Mouse (Mus musculus) hindbrain, embryonic 12.5 days (tissue): ENCODE results near the gene Irgm2. TPM values are rescaled to one million over a fixed set of nuclear protein-coding genes. Genes with fewer than 3 reads are reported as not detected.
"Not testable (repeated sequence)": the region's sequence is repeated elsewhere in the genome, so short reads cannot be mapped to it uniquely, and the experiment has no call there.

Experiments used
- ATAC-seq: fragments of 200-750 bp; cut with Nextera tagmentation; 2 replicates; pipeline ENCODE4 v1.8.0; 2017; ENCODE audit warnings: moderate TSS enrichment; ENCODE audit not compliant: low FRiP score
- H3K27ac ChIP-seq: fragments of 300-500 bp; sonication (generic); 2 replicates; pipeline ENCODE4 v1.5.1; 2016; ENCODE audit warnings: mild to moderate bottlenecking
- H3K27me3 ChIP-seq: fragments of 300-500 bp; sonication (generic); 2 replicates; pipeline ENCODE4 v1.6.1; 2016; ENCODE audit warnings: mild to moderate bottlenecking
- H3K36me3 ChIP-seq: fragments of 300-500 bp; sonication (generic); 2 replicates; pipeline ENCODE4 v1.6.1; 2016; ENCODE audit warnings: mild to moderate bottlenecking
- H3K4me1 ChIP-seq: fragments of 300-500 bp; sonication (generic); 2 replicates; pipeline ENCODE4 v1.6.1; 2016
- H3K4me2 ChIP-seq: fragments of 300-500 bp; sonication (generic); replicated peaks from 2 replicates; pipeline ENCODE4 v1.6.1; 2016; ENCODE audit warnings: mild to moderate bottlenecking
- H3K4me3 ChIP-seq: fragments of 300-500 bp; sonication (generic); 2 replicates; pipeline ENCODE4 v1.5.1; 2016; ENCODE audit warnings: mild to moderate bottlenecking
- H3K9ac ChIP-seq: fragments of 300-500 bp; sonication (generic); 2 replicates; pipeline ENCODE4 v1.6.1; 2016; ENCODE audit warnings: mild to moderate bottlenecking, moderate library complexity
- H3K9me3 ChIP-seq: fragments of 300-500 bp; sonication (generic); replicated peaks from 2 replicates; pipeline ENCODE4 v1.6.1; 2016; ENCODE audit warnings: mild to moderate bottlenecking
- WGBS: fragments of 180-500 bp; shearing (Covaris S2); methylation state at CpG from one replicate; pipeline ENCODE4 v1.1.7; 2016; 5-methylcytosine and 5-hydroxymethylcytosine counted together
- polyA plus RNA-seq: library from polyadenylated mRNA; unstranded; fragments of >200 nt; fragmentation: Nextera tagmentation; extraction: Ambion mirVana; gene quantifications from 2 replicates; pipeline ENCODE4 v1.2.1, GENCODE M21; 2016

Gene Irgm2
- 0.87 and 0.96 TPM in 2 replicates for polyA plus RNA-seq

DNA sequence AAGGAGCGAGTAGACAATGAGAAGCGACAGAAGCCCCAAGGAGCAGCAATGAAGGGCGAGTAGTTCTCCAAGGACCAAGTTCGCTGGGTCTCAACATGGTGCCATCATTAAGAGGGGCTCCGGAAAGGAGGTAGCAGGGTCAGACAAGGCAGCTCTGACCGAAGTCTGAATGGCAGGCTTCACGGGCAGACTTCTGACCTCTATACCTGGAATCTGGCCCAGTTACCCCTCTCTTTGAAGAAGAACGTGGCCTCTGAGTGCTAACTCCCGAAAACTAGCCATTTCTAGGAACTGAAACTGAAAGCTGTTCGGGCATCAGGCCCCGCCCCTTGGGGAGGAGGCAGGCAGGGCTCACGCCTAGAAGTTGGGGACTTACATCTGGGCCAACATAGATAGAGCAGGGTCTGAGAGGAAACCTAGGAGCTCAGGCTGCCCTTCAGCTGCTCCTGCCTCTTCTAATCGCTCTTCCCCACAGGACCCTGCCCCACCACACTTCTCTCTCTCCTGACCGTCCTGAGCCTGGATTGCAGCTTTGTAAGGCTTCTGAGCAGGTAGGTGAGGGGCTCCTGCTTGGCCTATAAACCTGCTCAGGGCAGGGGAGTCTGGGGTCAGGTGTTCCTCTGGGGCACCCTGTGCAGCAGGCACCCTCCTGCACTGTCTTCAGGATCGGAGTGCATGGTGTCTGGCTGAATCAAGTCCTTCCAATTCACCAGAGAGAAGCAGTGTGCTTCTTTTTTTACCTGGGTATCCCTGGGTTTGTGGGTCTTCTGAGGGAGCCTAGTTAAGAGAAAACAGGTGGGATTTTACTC is at the start of gene Irgm2, which contains the start of gene Igtp:
TSS of gene Irgm2 (plus strand) at position 390 of the 809 bp plus-strand sequence.
TSS of gene Igtp (plus strand) at position 328 of the 809 bp plus-strand sequence.
- H3K9me3 ChIP-seq, H3K4me1 ChIP-seq, ATAC-seq, H3K36me3 ChIP-seq, H3K27me3 ChIP-seq, H3K27ac ChIP-seq: not testable (repeated sequence)
- 11% methylated on average over 13 of the region's 15 CpGs for WGBS
- peak within 1 kb of the TSS; percentile 41 for H3K4me3 ChIP-seq
- peak within 1 kb of the TSS; percentile 38; the same call in 1 of the 2 replicates for H3K9ac ChIP-seq
- H3K4me2 ChIP-seq: peak within 1 kb of the TSS; percentile 63

DNA sequence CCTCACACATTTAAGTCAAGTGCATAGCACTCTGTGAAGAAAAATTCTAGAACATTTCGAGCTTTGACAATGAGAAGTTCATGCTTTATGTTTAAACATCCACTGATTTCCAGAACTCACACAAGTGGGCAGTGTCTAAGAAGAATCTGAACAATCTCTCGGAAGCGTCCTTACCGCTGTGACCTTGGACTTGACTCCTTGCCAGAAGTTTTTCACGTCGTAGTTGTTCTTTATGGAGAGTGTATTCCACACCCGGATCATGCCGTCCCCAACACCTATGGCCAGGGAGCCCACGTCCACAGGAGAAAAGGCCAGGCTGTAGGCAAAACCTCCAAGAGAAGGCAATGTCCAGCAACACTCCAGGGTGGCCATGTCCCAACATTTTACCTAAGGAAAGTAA is 44.0 kb upstream of the Irgm2 start:
- ATAC-seq: no peak
- WGBS: 95% methylated on average over 9 of the region's 9 CpGs
- peaks cover 78% of the 10 kb centered on the region for H3K36me3 ChIP-seq

DNA sequence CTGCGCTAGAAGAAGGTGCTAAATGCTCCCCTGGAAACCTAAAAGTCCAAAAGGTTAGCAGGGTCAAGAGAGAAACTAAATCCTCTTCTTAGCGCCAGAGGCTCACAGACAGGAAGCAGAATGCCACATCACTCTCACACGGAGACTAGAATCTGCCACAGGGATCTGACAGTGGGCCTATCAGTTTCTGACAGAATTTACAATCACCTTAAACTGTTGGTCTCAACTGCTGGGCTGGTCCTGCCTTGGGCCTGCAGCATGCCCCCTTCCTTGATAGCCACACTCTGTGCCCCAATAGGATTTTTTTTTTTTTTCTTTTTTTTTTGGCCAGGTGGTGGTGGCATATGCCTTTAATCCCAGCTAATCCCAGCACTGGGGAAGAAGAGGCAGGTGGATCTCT is 42.5 kb upstream of the Irgm2 start:
- WGBS: 89% methylated on average over 3 of the region's 3 CpGs
- Histone ChIP-seq H3K4me3 (no peak overlapping the region), H3K9ac (no peak overlapping the region), H3K4me1 (no peaks in the 10 kb centered on the region), H3K4me2 (no peak overlapping the region), H3K9me3 (no peaks in the 10 kb centered on the region), H3K27me3 (no peaks in the 10 kb centered on the region), H3K27ac (no peak overlapping the region), H3K36me3 (peaks cover 74% of the 10 kb centered on the region)
- ATAC-seq: no peak

More for the DNA sequence above, 44.0 kb upstream of the Irgm2 start:
- Histone ChIP-seq H3K4me1 (no peaks in the 10 kb centered on the region), H3K27me3 (no peaks in the 10 kb centered on the region), H3K27ac (no peak overlapping the region), H3K9me3 (no peaks in the 10 kb centered on the region), H3K4me2 (no peak overlapping the region), H3K4me3 (no peak overlapping the region), H3K9ac (no peak overlapping the region)

DNA sequence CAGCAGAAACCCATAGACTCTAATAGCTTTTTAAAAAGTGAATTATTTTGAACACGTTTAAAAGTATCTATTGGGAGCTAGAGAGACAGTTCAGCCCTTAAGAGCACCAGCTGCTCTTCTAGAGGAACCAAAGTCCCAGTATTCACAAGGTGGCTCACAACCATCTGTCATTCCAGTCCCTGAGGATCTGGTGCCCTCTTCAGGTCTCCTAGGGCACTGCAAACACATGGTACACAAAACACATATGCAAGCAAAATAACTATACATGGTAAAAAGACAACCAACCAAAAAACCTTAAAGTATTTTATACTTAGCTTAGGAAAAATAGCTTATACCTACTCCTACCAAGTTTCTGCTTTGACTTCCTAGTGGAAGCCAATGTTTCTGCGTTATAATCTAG is 34.3 kb upstream of the Irgm2 start:
- peaks cover 10% of the 10 kb centered on the region for H3K4me1 ChIP-seq
- H3K9ac ChIP-seq: no peak overlapping the region
- H3K9me3 ChIP-seq: no peaks in the 10 kb centered on the region
- H3K36me3 ChIP-seq: peaks cover 53% of the 10 kb centered on the region
- H3K4me2 ChIP-seq: no peak overlapping the region
- WGBS: 98% methylated on average over 2 of the region's 2 CpGs
- H3K27ac ChIP-seq: no peak overlapping the region
- no peaks in the 10 kb centered on the region for H3K27me3 ChIP-seq
- no peak for ATAC-seq
- H3K4me3 ChIP-seq: no peak overlapping the region

DNA sequence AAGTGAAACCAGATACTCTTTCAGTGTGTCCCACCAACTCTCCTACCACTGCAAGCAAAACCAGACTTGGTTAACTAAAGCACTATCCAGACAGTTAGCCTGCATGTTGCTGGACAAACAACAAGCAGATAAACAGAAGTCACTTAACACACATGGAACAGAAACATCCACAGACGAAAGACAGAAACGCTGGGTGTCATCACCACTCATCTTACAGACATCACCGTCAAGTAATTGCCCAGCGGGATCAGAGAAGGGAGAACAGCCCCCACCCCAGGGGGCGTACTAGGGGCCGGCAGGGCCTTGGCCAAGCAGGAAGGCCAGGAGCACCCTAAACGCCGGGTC is 31.6 kb upstream of the Irgm2 start:
- 0 out of 2 replicates have a peak overlapping the region, but pooled peaks have one; percentile 67 for H3K27ac ChIP-seq
- H3K4me1 ChIP-seq: peaks cover 19% of the 10 kb centered on the region
- ATAC-seq: no peak
- no peaks in the 10 kb centered on the region for H3K9me3 ChIP-seq
- peak overlapping the region; percentile 88 for H3K4me3 ChIP-seq
- 0% methylated on average over 8 of the region's 8 CpGs for WGBS
- H3K9ac ChIP-seq: peak overlapping the region; percentile 89
- no peaks in the 10 kb centered on the region for H3K27me3 ChIP-seq
- peaks cover 37% of the 10 kb centered on the region for H3K36me3 ChIP-seq
- H3K4me2 ChIP-seq: peak overlapping the region; percentile 86

DNA sequence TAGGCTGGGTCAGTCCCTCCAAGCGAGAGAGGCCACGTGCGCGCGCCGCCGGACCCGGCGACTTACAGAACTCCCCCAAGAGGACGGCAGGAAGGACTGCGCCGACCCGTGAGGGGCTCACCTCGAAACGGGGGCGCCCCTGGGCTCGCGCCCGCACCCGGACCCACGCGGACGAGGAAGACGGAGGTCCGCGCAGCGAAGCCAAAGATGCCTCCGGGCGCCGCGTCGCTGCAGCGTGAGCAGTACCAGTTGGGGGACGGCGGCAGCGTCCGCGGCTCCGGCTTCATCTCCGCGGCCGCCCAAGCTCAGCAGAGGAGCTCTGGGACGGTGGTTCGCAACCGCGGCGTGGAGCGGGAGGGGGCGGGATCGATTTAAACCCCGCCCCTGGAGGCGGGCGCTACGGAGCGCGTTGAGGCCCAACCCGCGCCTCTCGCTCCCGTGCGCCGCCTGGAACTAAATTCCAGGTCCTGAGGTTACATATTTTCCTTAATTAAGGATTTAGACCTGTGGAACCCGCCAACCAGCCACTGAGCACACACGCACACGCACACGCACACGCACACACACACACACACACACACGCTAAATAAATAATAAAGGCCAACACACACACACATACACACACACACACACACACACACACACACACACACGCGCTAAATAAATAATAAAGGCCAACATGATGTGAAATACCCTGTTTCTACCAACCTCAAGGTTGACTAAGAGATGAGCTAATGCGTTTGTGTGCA is 31.1 kb upstream of the Irgm2 start, which contains the start of gene Gemin5:
TSS of gene Gemin5 (minus strand) at position 373 of the 749 bp plus-strand sequence.
- Histone ChIP-seq H3K4me1 (peaks cover 19% of the 10 kb centered on the region), H3K9me3 (no peaks in the 10 kb centered on the region), H3K4me3 (peak within 1 kb of the TSS; percentile 88), H3K27me3 (no peaks in the 10 kb centered on the region), H3K4me2 (peak within 1 kb of the TSS; percentile 86), H3K36me3 (peaks cover 31% of the 10 kb centered on the region), H3K27ac (peak within 1 kb of the TSS; percentile 67; the same call in 1 of the 2 replicates), H3K9ac (peak within 1 kb of the TSS; percentile 89)
- peak; percentile 71 for ATAC-seq
- under 1% methylated on average over 70 of the region's 71 CpGs for WGBS

DNA sequence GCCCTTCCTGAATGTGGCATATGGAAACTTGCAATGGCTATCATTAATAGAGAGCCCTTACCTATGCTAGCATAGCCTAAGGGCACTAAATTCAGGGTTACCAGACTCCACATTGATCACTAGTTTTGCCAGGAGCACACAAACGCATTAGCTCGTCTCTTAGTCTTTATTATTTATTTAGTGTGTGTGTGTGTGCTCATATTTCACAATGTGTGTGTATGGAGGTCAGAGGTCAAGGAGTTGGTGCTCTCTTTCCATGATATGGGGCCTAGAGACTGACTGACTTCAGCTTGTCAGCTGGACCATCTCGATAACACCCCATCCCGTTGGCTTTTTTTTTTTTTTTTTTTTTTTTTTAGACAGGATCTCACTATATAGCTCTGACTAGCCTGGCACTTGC is 29.8 kb upstream of the Irgm2 start:
- Histone ChIP-seq H3K27ac (no peak overlapping the region), H3K27me3 (no peaks in the 10 kb centered on the region), H3K9ac (no peak overlapping the region), H3K9me3 (no peaks in the 10 kb centered on the region), H3K4me1 (peaks cover 19% of the 10 kb centered on the region), H3K36me3 (peaks cover 33% of the 10 kb centered on the region), H3K4me2 (no peak overlapping the region), H3K4me3 (no peak overlapping the region)
- 94% methylated on average over 4 of the region's 4 CpGs for WGBS
- no peak for ATAC-seq

DNA sequence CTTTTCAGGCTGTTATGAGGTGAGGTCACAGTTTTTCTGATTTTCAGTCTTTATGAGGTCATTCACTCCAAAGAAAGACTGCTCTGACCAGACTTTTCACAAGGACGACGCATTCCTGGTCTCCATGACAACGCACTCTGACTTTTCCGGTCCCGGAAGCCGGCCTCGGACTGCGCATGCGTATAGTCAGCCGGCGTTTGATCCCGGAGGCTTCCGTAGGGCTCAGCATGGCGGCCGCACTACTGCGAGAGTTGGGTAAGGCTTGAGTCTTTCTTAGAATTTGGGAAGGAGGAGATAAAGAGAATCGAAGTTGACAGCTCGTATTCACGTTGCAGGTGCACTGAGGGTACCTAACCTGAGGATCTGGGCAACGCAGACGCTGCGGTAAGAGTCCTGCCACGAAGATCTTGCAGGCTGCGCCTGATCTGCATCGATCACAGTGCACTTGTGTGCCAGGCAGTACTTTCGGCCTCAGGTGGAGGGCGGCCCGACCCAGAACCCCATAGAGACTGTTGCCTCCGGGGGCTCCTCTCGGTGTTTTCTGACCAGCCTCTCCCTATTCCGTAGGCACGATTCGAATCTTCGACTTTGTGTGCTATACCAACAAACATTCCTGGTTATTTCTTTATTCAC is 27.8 kb upstream of the Irgm2 start, which contains the start of gene Mrpl22:
TSS of gene Mrpl22 (plus strand) at position 203 of the 633 bp plus-strand sequence.
- Histone ChIP-seq H3K27me3 (no peaks in the 10 kb centered on the region), H3K9me3 (no peaks in the 10 kb centered on the region), H3K4me2 (peak within 1 kb of the TSS; percentile 81), H3K4me1 (peaks cover 19% of the 10 kb centered on the region), H3K4me3 (peak within 1 kb of the TSS; percentile 76), H3K9ac (peak within 1 kb of the TSS; percentile 78), H3K36me3 (peaks cover 31% of the 10 kb centered on the region), H3K27ac (no peak within 1 kb of the TSS)
- peak; percentile 71 for ATAC-seq
- under 1% methylated on average over 34 of the region's 34 CpGs for WGBS

DNA sequence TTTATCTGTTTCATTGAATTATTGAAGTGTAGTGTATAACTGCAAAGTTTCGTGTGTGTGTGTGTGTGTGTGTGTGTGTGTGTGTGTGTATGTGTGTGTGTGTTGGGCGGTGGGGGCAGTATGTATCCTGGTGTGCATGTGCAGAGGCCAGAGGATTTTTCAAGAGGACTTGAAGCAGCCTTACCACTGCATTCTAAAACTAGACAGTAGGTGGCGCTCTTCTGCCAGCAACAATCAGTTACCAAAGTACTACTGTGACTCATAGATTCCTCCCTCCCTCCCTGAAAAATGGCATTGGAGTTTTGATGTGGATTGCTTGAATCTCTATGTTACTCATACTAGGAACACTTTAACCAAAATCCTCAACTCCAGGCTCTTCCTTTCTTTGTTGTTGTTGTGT is 19.9 kb upstream of the Irgm2 start:
- no peaks in the 10 kb centered on the region for H3K9me3 ChIP-seq
- no peaks in the 10 kb centered on the region for H3K4me1 ChIP-seq
- WGBS: 24% methylated on average over 3 of the region's 3 CpGs
- H3K9ac ChIP-seq: no peak overlapping the region
- H3K4me3 ChIP-seq: no peak overlapping the region
- peaks cover 51% of the 10 kb centered on the region for H3K36me3 ChIP-seq
- H3K4me2 ChIP-seq: no peak overlapping the region
- no peak for ATAC-seq
- H3K27me3 ChIP-seq: no peaks in the 10 kb centered on the region
- no peak overlapping the region for H3K27ac ChIP-seq

DNA sequence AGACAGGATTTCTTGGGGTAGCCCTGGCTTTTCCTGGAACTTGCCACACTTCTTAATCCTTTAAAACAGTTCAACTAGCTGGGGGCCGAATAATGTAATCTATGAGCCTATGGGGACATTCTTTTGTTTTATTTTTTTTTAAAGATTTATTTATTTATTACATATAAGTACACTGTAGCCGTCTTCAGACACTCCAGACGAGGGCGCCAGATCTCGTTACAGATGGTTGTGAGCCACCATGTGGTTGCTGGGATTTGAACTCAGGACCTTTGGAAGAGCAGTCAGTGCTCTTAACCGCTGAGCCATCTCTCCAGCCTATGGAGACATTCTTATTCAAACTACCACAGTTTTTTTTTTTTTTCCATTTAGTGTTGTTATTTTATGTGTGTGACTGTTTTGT is 19.4 kb upstream of the Irgm2 start:
- not testable (repeated sequence) for H3K27ac ChIP-seq, ATAC-seq, H3K9ac ChIP-seq, H3K9me3 ChIP-seq, H3K4me2 ChIP-seq, H3K4me1 ChIP-seq, H3K27me3 ChIP-seq, H3K4me3 ChIP-seq
- H3K36me3 ChIP-seq: peaks cover 49% of the 10 kb centered on the region
- 94% methylated on average over 6 of the region's 6 CpGs for WGBS

DNA sequence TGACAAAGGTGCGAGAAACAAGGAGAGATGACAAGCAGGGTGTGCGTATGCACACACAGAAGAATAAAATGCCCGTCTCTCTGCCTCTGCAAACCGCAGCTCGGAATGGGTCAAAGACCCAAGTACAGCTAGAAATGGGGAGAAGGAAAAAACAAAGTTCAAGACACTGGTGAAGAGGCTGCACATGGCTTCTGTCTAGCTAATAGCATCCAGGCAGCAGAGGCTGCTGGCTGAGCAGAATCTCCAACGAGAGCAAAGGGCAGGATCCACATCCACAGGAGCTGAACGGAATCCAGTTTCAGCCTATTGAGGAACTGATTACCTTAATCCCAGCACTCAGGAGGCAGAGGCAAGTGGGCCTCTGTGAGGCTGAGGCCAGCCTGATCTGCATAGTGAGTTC is 18.7 kb upstream of the Irgm2 start:
- WGBS: 97% methylated on average over 7 of the region's 7 CpGs
- H3K9ac ChIP-seq: no peak overlapping the region
- H3K27ac ChIP-seq: no peak overlapping the region
- peaks cover 41% of the 10 kb centered on the region for H3K36me3 ChIP-seq
- H3K4me1 ChIP-seq: no peaks in the 10 kb centered on the region
- H3K4me3 ChIP-seq: no peak overlapping the region
- H3K9me3 ChIP-seq: no peaks in the 10 kb centered on the region
- ATAC-seq: no peak
- H3K27me3 ChIP-seq: no peaks in the 10 kb centered on the region
- no peak overlapping the region for H3K4me2 ChIP-seq

DNA sequence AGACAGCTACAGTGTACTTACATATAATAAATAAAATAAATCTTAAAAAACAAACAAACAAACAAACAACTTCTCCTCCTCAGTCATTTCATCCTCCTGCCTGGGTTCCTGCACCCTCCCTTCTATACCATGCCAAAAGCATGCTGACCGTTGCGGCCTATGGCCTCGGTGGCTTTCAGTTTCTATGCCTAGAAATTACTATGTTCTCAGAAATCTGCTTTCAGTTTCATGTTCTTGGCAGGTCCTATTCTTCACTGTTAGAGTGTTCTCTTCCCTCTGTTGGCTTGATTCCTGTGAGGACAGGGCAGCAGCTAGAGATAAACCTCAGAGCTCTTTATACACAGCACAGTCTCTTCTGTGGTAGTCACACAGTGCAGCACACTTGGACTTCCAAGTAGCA is 15.8 kb upstream of the Irgm2 start:
- 89% methylated on average over 3 of the region's 3 CpGs for WGBS
- Histone ChIP-seq H3K4me1 (no peaks in the 10 kb centered on the region), H3K4me3 (no peak overlapping the region), H3K36me3 (peaks cover 15% of the 10 kb centered on the region), H3K27me3 (no peaks in the 10 kb centered on the region), H3K4me2 (no peak overlapping the region), H3K9ac (no peak overlapping the region), H3K27ac (no peak overlapping the region), H3K9me3 (no peaks in the 10 kb centered on the region)
- ATAC-seq: no peak
